8 mouse cellular contexts compared by ENCODE assay signal in genomic region chr8:109780548-109780947, GRCm38 (mm10). TPM values are rescaled to one million over a fixed set of nuclear protein-coding genes. Genes with fewer than 3 reads are reported as not detected.
A peak's percentile ranks its signal among the peaks of the same experiment; 100 is the strongest.
DNase-seq lines count a peak whose midpoint lies in the region; ATAC-seq and TF ChIP-seq lines count a peak whose summit lies in the region.

No protein-coding gene starts in this region.

- H3K9me3 ChIP-seq in heart, embryonic 16.5 days (replicated peaks; ENCODE audit: control insufficient read depth, low read length) = no peaks in the 10 kb centered on the region
- no peaks in the 10 kb centered on the region for H3K9me3 ChIP-seq in midbrain, embryonic 14.5 days (ENCODE audit: control insufficient read depth, low read length)

- no peaks in the 10 kb centered on the region for H3K36me3 ChIP-seq in kidney, adult 2 months (ENCODE audit: control insufficient read depth, insufficient read depth, low read length)
- H3K36me3 ChIP-seq in heart, embryonic 16.5 days (ENCODE audit: control insufficient read depth, insufficient read depth) = no peaks in the 10 kb centered on the region
- H3K36me3 ChIP-seq in midbrain, embryonic 14.5 days (ENCODE audit: control insufficient read depth, insufficient read depth, low read length) = no peaks in the 10 kb centered on the region
- no peaks in the 10 kb centered on the region for H3K36me3 ChIP-seq in thymus, adult 2 months (ENCODE audit: control insufficient read depth, insufficient read depth, low read length)

- no peak overlapping the region for H3K9ac ChIP-seq in heart, embryonic 16.5 days (ENCODE audit: low read length)
- H3K9ac ChIP-seq in midbrain, embryonic 14.5 days (replicated peaks; ENCODE audit: low read length) = no peak overlapping the region

- no peak for ATAC-seq in heart, embryonic 16.5 days (replicated peaks; ENCODE audit: extremely low read depth, insufficient read depth, low FRiP score)
- ATAC-seq in midbrain, embryonic 14.5 days (ENCODE audit: low FRiP score, low TSS enrichment) = no peak

- peak overlapping the region; percentile 44; the same call in 1 of the 2 replicates for H3K4me3 ChIP-seq in kidney, adult 2 months (ENCODE audit: insufficient read depth, low read depth, low read length)
- no peak overlapping the region for H3K4me3 ChIP-seq in heart, embryonic 16.5 days (ENCODE audit: low read length)
- no peak overlapping the region for H3K4me3 ChIP-seq in midbrain, embryonic 14.5 days (replicated peaks; ENCODE audit: low read depth, low read length)
- no peak overlapping the region for H3K4me3 ChIP-seq in thymus, adult 2 months (ENCODE audit: control insufficient read depth, insufficient read depth, low read length)

- no peak for TF ChIP-seq POLR2A in kidney, adult 2 months (IDR thresholded peaks at IDR 0.05; ENCODE audit: low read depth, low read length)
- no peak for TF ChIP-seq POLR2A in thymus, adult 2 months (IDR thresholded peaks at IDR 0.05; ENCODE audit: control insufficient read depth, extremely low read depth, insufficient read depth, low read length, poor library complexity)

- DNase-seq in kidney, adult 2 months = no peak
- no peak for DNase-seq in kidney, adult 8-10 months
- peak; percentile 25 for DNase-seq in c-Kit-positive CD71-positive TER-119-positive erythroid progenitor cells, embryonic 14.5 days (ENCODE audit: low spot score)
- no peak for DNase-seq in midbrain, embryonic 14.5 days
- no peak for DNase-seq in frontal cortex, postnatal 10 days (ENCODE audit: low spot score in 2 of 2)
- DNase-seq in retina, embryonic 14.5 days (ENCODE audit: low spot score) = no peak
- no peak for DNase-seq in thymus, adult 2 months

- 26% methylated on average over 4 of the region's 4 CpGs for WGBS in kidney, adult 2 months
- WGBS in heart, embryonic 16.5 days = 36% methylated on average over 4 of the region's 4 CpGs
- WGBS in midbrain, embryonic 14.5 days = 77% methylated on average over 4 of the region's 4 CpGs
- 79% methylated on average over 4 of the region's 4 CpGs for WGBS in thymus, adult 2 months

- peak overlapping the region; percentile 26 for H3K27ac ChIP-seq in kidney, adult 2 months (ENCODE audit: insufficient read depth, low read depth, low read length)
- no peak overlapping the region for H3K27ac ChIP-seq in heart, embryonic 16.5 days (ENCODE audit: low read length)
- no peak overlapping the region for H3K27ac ChIP-seq in midbrain, embryonic 14.5 days (replicated peaks; ENCODE audit: low read depth, low read length)
- H3K27ac ChIP-seq in thymus, adult 2 months (ENCODE audit: control insufficient read depth, insufficient read depth, low read length) = no peak overlapping the region

- H3K4me1 ChIP-seq in kidney, adult 2 months (ENCODE audit: control insufficient read depth, insufficient read depth, low read length) = peaks cover 12% of the 10 kb centered on the region
- peaks cover 14% of the 10 kb centered on the region for H3K4me1 ChIP-seq in heart, embryonic 16.5 days (ENCODE audit: control insufficient read depth, insufficient read depth, low read length)
- peaks cover 17% of the 10 kb centered on the region for H3K4me1 ChIP-seq in midbrain, embryonic 14.5 days (ENCODE audit: control insufficient read depth, insufficient read depth, low read length)
- peaks cover 5% of the 10 kb centered on the region for H3K4me1 ChIP-seq in thymus, adult 2 months (replicated peaks; ENCODE audit: control insufficient read depth, insufficient read depth, low read length)

- no peak for TF ChIP-seq CTCF in kidney, adult 2 months (conservative IDR thresholded peaks at IDR 0.05; ENCODE audit: insufficient read depth, insufficient read length, low read depth, low read length)
- no peak for TF ChIP-seq CTCF in thymus, adult 2 months (IDR thresholded peaks at IDR 0.05; ENCODE audit: borderline replicate concordance, control insufficient read depth, extremely low read depth, insufficient read depth, low read length, poor library complexity)

- no peaks in the 10 kb centered on the region for H3K27me3 ChIP-seq in kidney, adult 2 months (replicated peaks; ENCODE audit: control insufficient read depth, insufficient read depth, low read length)
- peaks cover 2% of the 10 kb centered on the region for H3K27me3 ChIP-seq in heart, embryonic 16.5 days (ENCODE audit: control insufficient read depth, insufficient read depth, low read length)
- H3K27me3 ChIP-seq in midbrain, embryonic 14.5 days (ENCODE audit: control insufficient read depth, insufficient read depth, low read length) = no peaks in the 10 kb centered on the region
- H3K27me3 ChIP-seq in thymus, adult 2 months (ENCODE audit: control insufficient read depth, insufficient read depth, low read length) = no peaks in the 10 kb centered on the region

- peak overlapping the region; percentile 28; the same call in 1 of the 2 replicates for H3K4me2 ChIP-seq in heart, embryonic 16.5 days (ENCODE audit: low read depth, low read length)
- H3K4me2 ChIP-seq in midbrain, embryonic 14.5 days (ENCODE audit: low read length) = peak overlapping the region; percentile 94

RNA-seq across cellular contexts. Expression of gene Ap1g1, which starts 2.2 kb away (rescaled TPM):
- 67.0 and 72.0 TPM in 2 replicates for polyA plus RNA-seq in kidney, adult 2 months (2012; rRNA removed)
- 26.1 and 30.0 TPM in 2 replicates for polyA plus RNA-seq in heart, embryonic 16.5 days (2015; fragmentation: Nextera tagmentation; extraction: Ambion mirVana)
- polyA plus RNA-seq in midbrain, embryonic 14.5 days (2014; fragmentation: Nextera tagmentation; extraction: Ambion mirVana) = 33.9 and 43.4 TPM in 2 replicates
- 40.3 and 42.2 TPM in 2 replicates for polyA plus RNA-seq in thymus, adult 2 months (2012; rRNA removed)

RNA-seq across cellular contexts. Expression of gene Atxn1l, which starts 43.0 kb away (rescaled TPM):
- polyA plus RNA-seq in kidney, adult 2 months (2012; rRNA removed) = 16.9 and 17.2 TPM in 2 replicates
- 4.9 TPM in 2 replicates for polyA plus RNA-seq in heart, embryonic 16.5 days (2015; fragmentation: Nextera tagmentation; extraction: Ambion mirVana)
- 3.1 and 4.4 TPM in 2 replicates for polyA plus RNA-seq in midbrain, embryonic 14.5 days (2014; fragmentation: Nextera tagmentation; extraction: Ambion mirVana)
- 20.3 and 23.9 TPM in 2 replicates for polyA plus RNA-seq in thymus, adult 2 months (2012; rRNA removed)
